Mouse (Mus musculus) CH12.LX (cell line): Measurements from ENCODE around the gene Rpl10-ps3.

Source experiments
- CTCF ChIP-seq, 2 experiments: IDR thresholded peaks in 1 of 2; conservative IDR thresholded peaks in 1 of 2; 2 replicates each; pipeline ENCODE4 v1.5.1; 2011 to 2012; ENCODE audit warnings: low read depth in 2 of 2, low read length in 2 of 2, improper control_type of control experiment in 1 of 2, inconsistent platforms in 1 of 2, mild to moderate bottlenecking in 1 of 2, moderate library complexity in 1 of 2
- E2F4 ChIP-seq: IDR thresholded peaks from 2 replicates; pipeline ENCODE4 v1.6.1; 2011; ENCODE audit warnings: low read depth, low read length, improper control_type of control experiment; ENCODE audit not compliant: insufficient replicate concordance
- JUND ChIP-seq: conservative IDR thresholded peaks from 2 replicates; pipeline ENCODE4 v1.6.1; 2011; ENCODE audit warnings: low read depth, low read length, improper control_type of control experiment
- POLR2A ChIP-seq: IDR thresholded peaks from 2 replicates; pipeline ENCODE4 v1.6.1; 2011; ENCODE audit warnings: low read depth, mild to moderate bottlenecking, improper control_type of control experiment, low read length
- RAD21 ChIP-seq: IDR thresholded peaks from 2 replicates; pipeline ENCODE4 v1.6.1; 2011; ENCODE audit warnings: low read depth, mild to moderate bottlenecking, low read length, improper control_type of control experiment, moderate library complexity
- TCF12 ChIP-seq: IDR thresholded peaks from 2 replicates; pipeline ENCODE4 v1.6.1; 2014; ENCODE audit warnings: low read depth, mild to moderate bottlenecking, inconsistent platforms, low read length, improper control_type of control experiment
- ZC3H11A ChIP-seq: IDR thresholded peaks from 2 replicates; pipeline ENCODE4 v1.6.1; 2012; ENCODE audit warnings: low read depth, mild to moderate bottlenecking, inconsistent platforms, low read length, improper control_type of control experiment
- ZNF384 ChIP-seq: IDR thresholded peaks from 2 replicates; pipeline ENCODE4 v1.6.1; 2012; ENCODE audit warnings: low read depth, low read length, improper control_type of control experiment, inconsistent platforms

DNA sequence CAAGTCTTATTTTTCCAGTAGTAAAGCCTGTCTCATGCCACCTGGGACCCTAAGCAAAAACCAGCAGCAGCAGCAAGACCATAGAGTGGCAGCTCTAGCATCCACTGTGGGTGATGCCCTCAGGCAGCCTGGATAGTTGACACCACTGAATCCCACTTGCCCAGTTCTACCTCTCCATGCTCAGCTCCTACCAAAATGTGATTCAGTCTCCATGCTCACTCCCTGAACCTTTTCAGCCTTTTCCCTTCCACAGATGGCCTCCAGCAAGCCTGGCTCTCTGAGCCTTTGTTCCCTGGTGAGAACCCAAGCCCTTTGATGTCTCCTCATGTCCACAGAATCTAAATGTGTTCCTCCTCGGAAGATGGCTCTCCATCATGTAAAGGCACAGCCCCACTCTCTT is 5.8 kb upstream of the Rpl10-ps3 start:
- TF ChIP-seq E2F4 (no peak), POLR2A (no peak), ZC3H11A (no peak), ZNF384 (no peak), TCF12 (no peak), RAD21 (no peak), JUND (no peak), CTCF (conservative IDR thresholded peaks at IDR 0.05 in 1 of 2, IDR thresholded peaks at IDR 0.05 in 1 of 2; ENCODE audit: low read depth in 2 of 2, low read length in 2 of 2) (no peak)
